Mouse (Mus musculus): ENCODE results near the gene Insr.

- TF ChIP-seq POLR2A (IDR thresholded peaks at IDR 0.05; ENCODE audit: control insufficient read depth, extremely low read depth, insufficient read depth, low read length, poor library complexity) (no peak), CTCF (IDR thresholded peaks at IDR 0.05; ENCODE audit: borderline replicate concordance, control insufficient read depth, extremely low read depth, insufficient read depth, low read length, poor library complexity) (no peak)
Observed at GRCm38 (mm10) chr8:3230118-3231060, 49.0 kb downstream of the Insr start.

All from thymus, adult 2 months (tissue).